Mouse (Mus musculus) MEL (cell line): ENCODE measurements around the gene Lrp3.

Experiments
- CTCF ChIP-seq, 3 experiments: IDR thresholded peaks in 2 of 3; conservative IDR thresholded peaks in 1 of 3; 2 replicates each; pipeline ENCODE4 v1.5.1; 2011 to 2012; ENCODE audit warnings: low read length in 3 of 3, low read depth in 2 of 3, mild to moderate bottlenecking in 2 of 3, improper control_type of control experiment in 1 of 3, inconsistent platforms in 1 of 3, mixed read lengths in 1 of 3, moderate library complexity in 1 of 3; ENCODE audit not compliant: control insufficient read depth in 1 of 3, insufficient read depth in 1 of 3, poor library complexity in 1 of 3, severe bottlenecking in 1 of 3
- E2F4 ChIP-seq: IDR thresholded peaks from 2 replicates; pipeline ENCODE4 v1.6.1; 2011; ENCODE audit warnings: low read depth, low read length, improper control_type of control experiment, borderline replicate concordance
- ELF1 ChIP-seq: IDR thresholded peaks from 2 replicates; pipeline ENCODE4 v1.6.1; 2014; ENCODE audit warnings: low read depth, mild to moderate bottlenecking, inconsistent platforms, low read length, improper control_type of control experiment, moderate library complexity
- EP300 ChIP-seq, 2 experiments: IDR thresholded peaks; 2 replicates each; pipeline ENCODE4 v1.6.1; 2011; ENCODE audit warnings: improper control_type of control experiment in 2 of 2, low read length in 2 of 2, low read depth in 1 of 2, mild to moderate bottlenecking in 1 of 2
- ETS1 ChIP-seq: IDR thresholded peaks from 2 replicates; pipeline ENCODE4 v1.6.1; 2012; ENCODE audit warnings: low read depth, mild to moderate bottlenecking, inconsistent platforms, low read length, improper control_type of control experiment, moderate library complexity
- GATA1 ChIP-seq: IDR thresholded peaks from 2 replicates; pipeline ENCODE4 v1.6.1; 2011; ENCODE audit warnings: low read depth, low read length, improper control_type of control experiment
- MAFK ChIP-seq: IDR thresholded peaks from 2 replicates; pipeline ENCODE4 v1.6.1; 2011; ENCODE audit warnings: low read depth, mild to moderate bottlenecking, low read length, improper control_type of control experiment, borderline replicate concordance
- POLR2A ChIP-seq, 2 experiments: IDR thresholded peaks; 2 replicates each; pipeline ENCODE4 v1.6.1; 2011 to 2012; ENCODE audit warnings: low read length in 2 of 2, mild to moderate bottlenecking in 2 of 2, control low read depth in 1 of 2, improper control_type of control experiment in 1 of 2, low read depth in 1 of 2, moderate library complexity in 1 of 2; ENCODE audit not compliant: control insufficient read depth in 1 of 2, insufficient read depth in 1 of 2, poor library complexity in 1 of 2
- TAL1 ChIP-seq: IDR thresholded peaks from 2 replicates; pipeline ENCODE4 v1.6.1; 2012; ENCODE audit warnings: mild to moderate bottlenecking, inconsistent platforms, low read length, moderate library complexity, mixed read lengths
- TCF12 ChIP-seq: IDR thresholded peaks from 2 replicates; pipeline ENCODE4 v1.6.1; 2014; ENCODE audit warnings: low read depth, mild to moderate bottlenecking, inconsistent platforms, low read length, improper control_type of control experiment, moderate library complexity
- ZKSCAN1 ChIP-seq: IDR thresholded peaks from 2 replicates; pipeline ENCODE4 v1.6.1; 2012; ENCODE audit warnings: low read depth, mild to moderate bottlenecking, inconsistent platforms, low read length, improper control_type of control experiment, moderate library complexity
- ZNF384 ChIP-seq: IDR thresholded peaks from 2 replicates; pipeline ENCODE4 v1.6.1; 2012; ENCODE audit warnings: low read depth, mild to moderate bottlenecking, inconsistent platforms, low read length, improper control_type of control experiment

- TF ChIP-seq E2F4 (no peak), EP300 (IDR thresholded peaks at IDR 0.05; ENCODE audit: low read depth in 1 of 2, low read length in 2 of 2) (no peak), GATA1 (no peak), ETS1 (no peak), TAL1 (no peak), POLR2A (IDR thresholded peaks at IDR 0.05; ENCODE audit: control insufficient read depth in 1 of 2, insufficient read depth in 1 of 2, low read depth in 1 of 2, low read length in 2 of 2, poor library complexity in 1 of 2) (no peak), CTCF (IDR thresholded peaks at IDR 0.05 in 2 of 3, conservative IDR thresholded peaks at IDR 0.05 in 1 of 3; ENCODE audit: control insufficient read depth in 1 of 3, insufficient read depth in 1 of 3, low read depth in 2 of 3, low read length in 3 of 3, poor library complexity in 1 of 3, severe bottlenecking in 1 of 3) (no peak), ZNF384 (no peak), ELF1 (no peak), TCF12 (no peak), ZKSCAN1 (no peak), MAFK (no peak)
Measured at GRCm38 (mm10) chr7:35252041-35252558, 36.8 kb upstream of the Lrp3 start.
